Mouse (Mus musculus) effector memory CD4-positive, alpha-beta T cell, adult 7 months (primary cell): ENCODE data around the gene Gm49373. TPM values are rescaled to one million over a fixed set of nuclear protein-coding genes. Genes with fewer than 3 reads are reported as not detected.

Experiments used
- polyA plus RNA-seq: library from polyadenylated mRNA; unstranded; fragments of 100-300 nt; shearing (Covaris generic); gene quantifications from one replicate; pipeline ENCODE4 v1.2.1, GENCODE M21; 2017

The Gm49373 gene
- not detected for polyA plus RNA-seq

GRCm38 (mm10) chr9:21073044-21073840 is at the start of gene Gm49373, which contains the start of gene Fdx1l:
Gm49373 (minus strand) TSS chr9:21073096.
Fdx1l (minus strand) TSS chr9:21073614.

GRCm38 (mm10) chr9:21091707-21092320 is 18.9 kb upstream of the Gm49373 start, which contains the start of the genes Gm38431 and Raver1:
Gm38431 (minus strand) TSS chr9:21091997.
Raver1 (minus strand) TSS chr9:21092008.

GRCm38 (mm10) chr9:21067006-21067684 is 5.8 kb downstream of the Gm49373 start, which contains the start of gene Zglp1:
Zglp1 (minus strand) TSS chr9:21067093.

GRCm38 (mm10) chr9:21031896-21032351 is 41.0 kb downstream of the Gm49373 start, which contains the start of gene Icam5:
Icam5 (plus strand) TSS chr9:21032073.

GRCm38 (mm10) chr9:21029291-21030054 is 43.4 kb downstream of the Gm49373 start, which contains the start of gene Icam4:
Icam4 (plus strand) TSS chr9:21029373.

GRCm38 (mm10) chr9:21015571-21016130 is 57.2 kb downstream of the Gm49373 start, which contains the start of gene Icam1:
Icam1 (plus strand) TSS chr9:21015985.

Other genes with a start within 250 kb of the Gm49373 start
- 33.1 TPM for gene A230050P20Rik, start 204.5 kb downstream of the Gm49373 start, polyA plus RNA-seq
- 1.1 TPM for gene Angptl6, start 193.4 kb downstream of the Gm49373 start, polyA plus RNA-seq
- gene Ppan, start 184.9 kb downstream of the Gm49373 start, polyA plus RNA-seq, result 97.3 TPM
- gene Eif3g, start 174.5 kb downstream of the Gm49373 start, polyA plus RNA-seq, result 332 TPM
- gene Dnmt1, start 113.2 kb downstream of the Gm49373 start, polyA plus RNA-seq, result 67.8 TPM
- gene S1pr2, start 96.3 kb downstream of the Gm49373 start, polyA plus RNA-seq, result 10.3 TPM
- 101 TPM for gene Mrpl4, start 70.4 kb downstream of the Gm49373 start, polyA plus RNA-seq
- 268 TPM for gene Icam1, start 57.1 kb downstream of the Gm49373 start, polyA plus RNA-seq
- 1.4 TPM for gene Icam4, start 43.7 kb downstream of the Gm49373 start, polyA plus RNA-seq
- not detected for gene Icam5, start 41.0 kb downstream of the Gm49373 start, polyA plus RNA-seq
- gene Zglp1, start 6.0 kb downstream of the Gm49373 start, polyA plus RNA-seq, result 0.73 TPM
- 47.1 TPM for gene Fdx1l, start 518 bp upstream of the Gm49373 start, polyA plus RNA-seq
- 6.2 TPM for gene Gm38431, start 18.9 kb upstream of the Gm49373 start, polyA plus RNA-seq
- gene Raver1, start 18.9 kb upstream of the Gm49373 start, polyA plus RNA-seq, result 53.3 TPM
- 65.3 TPM for gene Tyk2, start 58.1 kb upstream of the Gm49373 start, polyA plus RNA-seq
- gene Cdc37, start 76.9 kb upstream of the Gm49373 start, polyA plus RNA-seq, result 320 TPM
- gene Pde4a, start 92.6 kb upstream of the Gm49373 start, polyA plus RNA-seq, result 3.4 TPM
- gene Keap1, start 166.3 kb upstream of the Gm49373 start, polyA plus RNA-seq, result 22.5 TPM
- gene S1pr5, start 175.3 kb upstream of the Gm49373 start, polyA plus RNA-seq, result 2.5 TPM
- 83.2 TPM for gene Atg4d, start 192.2 kb upstream of the Gm49373 start, polyA plus RNA-seq
- 30.7 TPM for gene Kri1, start 214.9 kb upstream of the Gm49373 start, polyA plus RNA-seq
- gene Cdkn2d, start 218.3 kb upstream of the Gm49373 start, polyA plus RNA-seq, result 70.0 TPM
- gene Ap1m2, start 239.2 kb upstream of the Gm49373 start, polyA plus RNA-seq, result 2.1 TPM
- 261 TPM for gene Slc44a2, start 247.6 kb upstream of the Gm49373 start, polyA plus RNA-seq